In the genomic region with DNA sequence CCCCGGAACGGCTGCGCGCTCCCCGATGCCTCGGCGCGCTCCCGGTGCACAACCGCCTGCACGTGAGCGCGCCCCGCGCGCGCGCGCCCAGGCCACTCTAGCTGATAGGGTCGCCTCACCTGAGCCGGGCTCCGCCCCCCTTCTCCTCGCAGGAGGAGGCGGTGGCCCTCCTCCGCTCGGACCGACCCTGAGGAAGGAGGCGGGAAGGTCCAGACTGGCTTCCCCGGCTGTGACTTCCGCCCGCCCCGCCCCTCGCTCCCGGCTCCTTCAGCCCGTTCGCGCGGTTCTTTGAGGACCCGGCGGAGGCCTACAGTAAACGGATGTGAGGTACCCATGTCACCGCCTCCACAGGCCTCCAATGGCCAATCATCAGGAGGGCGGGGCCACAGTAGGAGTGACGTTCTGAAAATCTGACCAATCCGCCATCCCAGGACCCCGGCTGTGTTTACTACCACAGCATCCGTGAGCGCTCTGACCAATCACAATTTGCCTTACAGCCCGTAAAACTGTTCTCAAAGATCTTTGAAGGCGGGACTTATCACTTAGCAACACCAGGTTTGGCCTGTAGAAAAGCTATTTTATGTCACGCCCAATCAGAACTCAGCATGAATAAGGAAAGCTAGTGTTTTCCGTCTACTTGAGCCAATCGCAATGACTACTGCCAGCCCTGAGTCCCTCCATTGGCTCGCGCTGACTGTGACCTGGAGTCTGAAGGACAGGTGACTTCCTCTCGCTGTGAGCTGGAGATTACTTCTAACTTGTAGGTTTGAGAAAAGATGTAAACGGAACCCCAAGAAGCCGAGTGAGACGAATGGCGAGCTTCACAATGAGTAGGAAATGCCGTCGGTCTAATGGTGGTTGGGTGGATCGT, we compare ENCODE assay signal across 8 mouse cellular contexts. TPM values are rescaled to one million over a fixed set of nuclear protein-coding genes. Genes with fewer than 3 reads are reported as not detected.
A peak's percentile ranks its signal among the peaks of the same experiment; 100 is the strongest.
DNase-seq lines count a peak whose midpoint lies in the region; ATAC-seq and TF ChIP-seq lines count a peak whose summit lies in the region.

TSS of gene Zbtb5 (minus strand) at position 308 of the 871 bp plus-strand sequence.

- H3K9ac ChIP-seq in heart, embryonic 12.5 days, result peak within 1 kb of the TSS; percentile 88
- peak within 1 kb of the TSS; percentile 78 for H3K9ac ChIP-seq in kidney, postnatal 0 days (ENCODE audit: low read depth, low read length)
- H3K9ac ChIP-seq in liver, embryonic 11.5 days (ENCODE audit: low read depth, low read length), result peak within 1 kb of the TSS; percentile 95
- H3K9ac ChIP-seq in stomach, embryonic 14.5 days (replicated peaks; ENCODE audit: low read depth, low read length), result peak within 1 kb of the TSS; percentile 72

- H3K27me3 ChIP-seq in heart, embryonic 12.5 days (replicated peaks), result no peaks in the 10 kb centered on the region
- H3K27me3 ChIP-seq in kidney, postnatal 0 days (ENCODE audit: insufficient read depth, low read length), result no peaks in the 10 kb centered on the region
- no peaks in the 10 kb centered on the region for H3K27me3 ChIP-seq in liver, embryonic 11.5 days (replicated peaks; ENCODE audit: control insufficient read depth, insufficient read depth, low read length)
- H3K27me3 ChIP-seq in stomach, embryonic 14.5 days (ENCODE audit: control insufficient read depth, insufficient read depth, low read length), result no peaks in the 10 kb centered on the region

- H3K4me1 ChIP-seq in heart, embryonic 12.5 days (replicated peaks), result peaks cover 21% of the 10 kb centered on the region
- peaks cover 11% of the 10 kb centered on the region for H3K4me1 ChIP-seq in kidney, postnatal 0 days (replicated peaks; ENCODE audit: insufficient read depth, low read length)
- H3K4me1 ChIP-seq in liver, embryonic 11.5 days (replicated peaks; ENCODE audit: control insufficient read depth, insufficient read depth, low read length), result peaks cover 16% of the 10 kb centered on the region; the same call in 1 of the 2 replicates
- peaks cover 16% of the 10 kb centered on the region for H3K4me1 ChIP-seq in stomach, embryonic 14.5 days (ENCODE audit: control insufficient read depth, insufficient read depth, low read length)

- peak; percentile 87 for ATAC-seq in erythroid progenitor cell, adult 5-6 weeks (replicated peaks; ENCODE audit: low FRiP score, poor library complexity, severe bottlenecking)
- ATAC-seq in heart, embryonic 12.5 days (ENCODE audit: insufficient number of reproducible peaks, low FRiP score), result peak; percentile 99
- ATAC-seq in kidney, postnatal 0 days (replicated peaks; ENCODE audit: low FRiP score, low read depth), result peak; percentile 99
- peak; percentile 98 for ATAC-seq in liver, embryonic 11.5 days (replicated peaks; ENCODE audit: low FRiP score)
- peak; percentile 98 for ATAC-seq in stomach, embryonic 14.5 days (ENCODE audit: insufficient number of reproducible peaks, insufficient read depth, low FRiP score, low read depth)

- DNase-seq in CD4-positive helper T cell, adult 2 months (ENCODE audit: low read depth, low spot score), result peak; percentile 100
- peak; percentile 100 for DNase-seq in brain, embryonic 18.5 days (ENCODE audit: low read depth, low spot score)
- peak; percentile 100 for DNase-seq in kidney, postnatal 0 days (ENCODE audit: low spot score)
- peak; percentile 97 for DNase-seq in liver, embryonic 11.5 days (ENCODE audit: low spot score)
- peak; percentile 100 for DNase-seq in naive thymus-derived CD4-positive, alpha-beta T cell, adult 2 months (ENCODE audit: low read depth)

- H3K4me3 ChIP-seq in heart, embryonic 12.5 days, result peak within 1 kb of the TSS; percentile 79
- peak within 1 kb of the TSS; percentile 64 for H3K4me3 ChIP-seq in kidney, postnatal 0 days (replicated peaks; ENCODE audit: low read depth, low read length)
- H3K4me3 ChIP-seq in liver, embryonic 11.5 days (ENCODE audit: low read depth, low read length), result peak within 1 kb of the TSS; percentile 84
- H3K4me3 ChIP-seq in stomach, embryonic 14.5 days (ENCODE audit: low read depth, low read length), result peak within 1 kb of the TSS; percentile 79

- peak within 1 kb of the TSS; percentile 95 for H3K27ac ChIP-seq in heart, embryonic 12.5 days (ENCODE audit: poor library complexity, severe bottlenecking)
- peak within 1 kb of the TSS; percentile 97 for H3K27ac ChIP-seq in kidney, postnatal 0 days
- peak within 1 kb of the TSS; percentile 94 for H3K27ac ChIP-seq in liver, embryonic 11.5 days (ENCODE audit: low read depth, low read length)
- H3K27ac ChIP-seq in stomach, embryonic 14.5 days (ENCODE audit: low read length), result peak within 1 kb of the TSS; percentile 92

- no peaks in the 10 kb centered on the region for H3K36me3 ChIP-seq in heart, embryonic 12.5 days
- no peaks in the 10 kb centered on the region for H3K36me3 ChIP-seq in kidney, postnatal 0 days (ENCODE audit: insufficient read depth, low read length)
- H3K36me3 ChIP-seq in liver, embryonic 11.5 days (ENCODE audit: control insufficient read depth, insufficient read depth, low read length), result no peaks in the 10 kb centered on the region
- H3K36me3 ChIP-seq in stomach, embryonic 14.5 days (ENCODE audit: control insufficient read depth, insufficient read depth, low read length), result no peaks in the 10 kb centered on the region

- WGBS in heart, embryonic 12.5 days, result under 1% methylated on average over 63 of the region's 63 CpGs
- under 1% methylated on average over 51 of the region's 63 CpGs for WGBS in kidney, postnatal 0 days
- under 1% methylated on average over 62 of the region's 63 CpGs for WGBS in liver, embryonic 11.5 days
- WGBS in stomach, embryonic 14.5 days, result under 1% methylated on average over 58 of the region's 63 CpGs

- TF ChIP-seq CTCF in kidney, postnatal 0 days (IDR thresholded peaks at IDR 0.05; ENCODE audit: low read depth), result no peak

- H3K4me2 ChIP-seq in heart, embryonic 12.5 days, result peak within 1 kb of the TSS; percentile 89
- H3K4me2 ChIP-seq in kidney, postnatal 0 days (ENCODE audit: low read length), result peak within 1 kb of the TSS; percentile 67
- peak within 1 kb of the TSS; percentile 94 for H3K4me2 ChIP-seq in liver, embryonic 11.5 days
- peak within 1 kb of the TSS; percentile 68 for H3K4me2 ChIP-seq in stomach, embryonic 14.5 days (replicated peaks; ENCODE audit: low read depth, low read length)

- no peaks in the 10 kb centered on the region for H3K9me3 ChIP-seq in heart, embryonic 12.5 days (replicated peaks)
- no peaks in the 10 kb centered on the region for H3K9me3 ChIP-seq in kidney, postnatal 0 days (replicated peaks; ENCODE audit: low read length)
- H3K9me3 ChIP-seq in liver, embryonic 11.5 days (ENCODE audit: control insufficient read depth, low read length), result no peaks in the 10 kb centered on the region
- H3K9me3 ChIP-seq in stomach, embryonic 14.5 days (ENCODE audit: control insufficient read depth, low read depth, low read length), result no peaks in the 10 kb centered on the region

RNA-seq across cellular contexts. Expression of gene Zbtb5, which starts in this region (rescaled TPM):
- total RNA-seq in erythroid progenitor cell, adult 5-6 weeks (2015; ENCODE audit: low replicate concordance), result 8.3 and 15.5 TPM in 2 replicates
- 9.3 and 20.2 TPM in 2 replicates for total RNA-seq in erythroid progenitor cell, adult 5-6 weeks (2017; ENCODE audit: low replicate concordance)
- polyA plus RNA-seq in heart, embryonic 12.5 days (2016; fragmentation: Nextera tagmentation; extraction: Ambion mirVana), result 19.5 and 20.4 TPM in 2 replicates
- 18.5 and 19.2 TPM in 2 replicates for polyA plus RNA-seq in kidney, postnatal 0 days (2015; fragmentation: Nextera tagmentation; extraction: Ambion mirVana)
- polyA plus RNA-seq in liver, embryonic 11.5 days (2014; fragmentation: Nextera tagmentation; extraction: Ambion mirVana), result 12.7 and 14.7 TPM in 2 replicates
- 25.4 and 25.6 TPM in 2 replicates for polyA plus RNA-seq in stomach, embryonic 14.5 days (2014; fragmentation: Nextera tagmentation; extraction: Ambion mirVana)

Comparison
In these comparisons a context has a peak if more than half of its experiments do, and no peak if none do; other contexts are left out.
1. Peak in every context shown above with its lines: DNase-seq, ATAC-seq, H3K4me3 ChIP-seq and H3K27ac ChIP-seq.